In the genomic region with DNA sequence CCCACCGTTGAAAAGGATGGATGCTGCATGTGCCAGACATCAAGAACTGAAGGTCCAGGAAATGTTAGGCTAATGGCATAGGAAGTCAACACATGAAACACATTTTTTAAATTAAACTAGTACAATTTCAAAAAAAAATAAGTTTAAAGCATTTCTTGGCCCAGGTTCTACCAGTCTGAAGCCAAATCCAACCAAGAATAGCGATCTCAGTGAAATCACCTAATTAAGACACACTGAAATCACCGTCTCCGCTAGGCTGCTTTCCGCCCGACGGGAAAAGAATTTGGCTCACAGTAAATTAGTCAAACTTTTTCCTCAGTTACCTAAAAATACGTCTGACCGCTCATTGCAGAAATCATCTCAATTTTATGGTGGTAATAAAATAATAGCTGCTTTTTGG, we compare ENCODE assay signal across 21 mouse cellular contexts.
"Had no signal": no experiment of that assay in that cellular context is flagged by ENCODE, and none has a peak within 500 bp of the region (broad histone marks: within the 10 kb centered on the region; RNA-seq: fewer than 3 reads in every experiment).

No protein-coding gene starts in this region.

- H3K36me3 ChIP-seq: liver, embryonic 12.5 days; liver, embryonic 15.5 days; midbrain, embryonic 12.5 days; midbrain, embryonic 15.5 days; neural tube, embryonic 12.5 days; neural tube, embryonic 15.5 days had no signal

- H3K4me2 ChIP-seq: limb, embryonic 12.5 days; liver, embryonic 12.5 days; liver, embryonic 15.5 days; midbrain, embryonic 12.5 days; midbrain, embryonic 15.5 days; neural tube, embryonic 12.5 days; neural tube, embryonic 15.5 days had no signal

- H3K9ac ChIP-seq: limb, embryonic 12.5 days; liver, embryonic 12.5 days; liver, embryonic 15.5 days; midbrain, embryonic 12.5 days; midbrain, embryonic 15.5 days; neural tube, embryonic 12.5 days; neural tube, embryonic 15.5 days had no signal

- H3K9me3 ChIP-seq: liver, embryonic 12.5 days; liver, embryonic 15.5 days; midbrain, embryonic 12.5 days; midbrain, embryonic 15.5 days; neural tube, embryonic 15.5 days had no signal

- DNase-seq: kidney, adult 2 months; kidney, postnatal 10 days; kidney, postnatal 36 days; layer of hippocampus, postnatal 36 days; liver; lung, adult 18-20 months; lung, postnatal 14 days; right cerebral cortex, adult 18-20 months; right cerebral cortex, postnatal 14 days; right cerebral cortex, postnatal 4 days; thymus, postnatal 36 days had no signal

- H3K27ac ChIP-seq: left cerebral cortex, adult 2 months; limb, embryonic 12.5 days; liver, embryonic 12.5 days; liver, embryonic 15.5 days; macrophage; midbrain, embryonic 12.5 days; midbrain, embryonic 15.5 days; neural tube, embryonic 12.5 days; neural tube, embryonic 15.5 days; stomach, postnatal 0 days had no signal

- H3K4me1 ChIP-seq: limb, embryonic 12.5 days; liver, embryonic 12.5 days; liver, embryonic 15.5 days; midbrain, embryonic 12.5 days; midbrain, embryonic 15.5 days; neural tube, embryonic 12.5 days had no signal

- ATAC-seq: liver, embryonic 12.5 days; midbrain, embryonic 15.5 days had no signal

- H3K4me3 ChIP-seq: left cerebral cortex, adult 2 months; limb, embryonic 12.5 days; liver, embryonic 12.5 days; liver, embryonic 15.5 days; midbrain, embryonic 12.5 days; midbrain, embryonic 15.5 days; neural tube, embryonic 12.5 days; neural tube, embryonic 15.5 days had no signal

- H3K27me3 ChIP-seq: limb, embryonic 12.5 days; liver, embryonic 12.5 days; liver, embryonic 15.5 days; midbrain, embryonic 12.5 days; midbrain, embryonic 15.5 days; neural tube, embryonic 12.5 days; neural tube, embryonic 15.5 days had no signal
